Mouse (Mus musculus) megakaryocyte-erythroid progenitor cell, adult 5-6 weeks (primary cell): ENCODE measurements around the gene Arl4c. TPM values are rescaled to one million over a fixed set of nuclear protein-coding genes. Genes with fewer than 3 reads are reported as not detected.

Experiments used
- ATAC-seq: replicated peaks from 2 replicates; pipeline ENCODE4 v1.8.0; 2016; ENCODE audit warnings: mild to moderate bottlenecking, inconsistent platforms; ENCODE audit not compliant: severe bottlenecking, poor library complexity, low FRiP score, low TSS enrichment
- total RNA-seq, 2 experiments: library from RNA; stranded (forward) in 1 of 2; stranded (reverse) in 1 of 2; fragments of 200-1000, 215-1000 nt in 1 of 2; fragments of >200 nt in 1 of 2; fragmentation: Nextera tagmentation in 1 of 2; gene quantifications; 2 replicates each; pipeline ENCODE4 v1.2.3; 2014 to 2017

The Arl4c gene
- 0.87 and 1.6 TPM in 2 replicates for total RNA-seq (2014; fragmentation: Nextera tagmentation)
- 3.2 and 5.9 TPM in 2 replicates for total RNA-seq (2017)

- peak; percentile 58 for ATAC-seq
Observed at GRCm38 (mm10) chr1:88701870-88702661, at the start of gene Arl4c. Gene Arl4c (minus strand): TSS chr1:88702221.

GRCm38 (mm10) chr1:88751332-88751731, 49.3 kb upstream of the Arl4c start:
- no peak for ATAC-seq

GRCm38 (mm10) chr1:88750576-88750975, 48.6 kb upstream of the Arl4c start:
- no peak for ATAC-seq

- ATAC-seq = no peak
Observed at GRCm38 (mm10) chr1:88750126-88750525, 48.1 kb upstream of the Arl4c start.

GRCm38 (mm10) chr1:88749106-88749505, 47.1 kb upstream of the Arl4c start:
- ATAC-seq = no peak

GRCm38 (mm10) chr1:88745256-88745655, 43.2 kb upstream of the Arl4c start:
- ATAC-seq = peak; percentile 90

GRCm38 (mm10) chr1:88744261-88744660, 42.2 kb upstream of the Arl4c start:
- ATAC-seq = no peak

- ATAC-seq = no peak
Observed at GRCm38 (mm10) chr1:88742372-88742771, 40.4 kb upstream of the Arl4c start.

- ATAC-seq = no peak
Observed at GRCm38 (mm10) chr1:88739546-88739945, 37.5 kb upstream of the Arl4c start.

- ATAC-seq = no peak
Observed at GRCm38 (mm10) chr1:88738931-88739330, 36.9 kb upstream of the Arl4c start.

GRCm38 (mm10) chr1:88729496-88729895, 27.5 kb upstream of the Arl4c start:
- no peak for ATAC-seq

GRCm38 (mm10) chr1:88727369-88727768, 25.3 kb upstream of the Arl4c start:
- ATAC-seq = no peak

GRCm38 (mm10) chr1:88725716-88726115, 23.7 kb upstream of the Arl4c start:
- no peak for ATAC-seq

GRCm38 (mm10) chr1:88720626-88721229, 18.7 kb upstream of the Arl4c start:
- ATAC-seq = no peak

- no peak for ATAC-seq
Observed at GRCm38 (mm10) chr1:88718563-88718962, 16.5 kb upstream of the Arl4c start.

GRCm38 (mm10) chr1:88717736-88718135, 15.7 kb upstream of the Arl4c start:
- ATAC-seq = no peak

- ATAC-seq = no peak
Observed at GRCm38 (mm10) chr1:88712011-88712410, 10.0 kb upstream of the Arl4c start.

- no peak for ATAC-seq
Observed at GRCm38 (mm10) chr1:88708646-88709305, 6.8 kb upstream of the Arl4c start.

- ATAC-seq = no peak
Observed at GRCm38 (mm10) chr1:88708191-88708590, 6.2 kb upstream of the Arl4c start.

GRCm38 (mm10) chr1:88707536-88707935, 5.5 kb upstream of the Arl4c start:
- no peak for ATAC-seq
